Mouse (Mus musculus) ES-CJ7 (cell line): ENCODE measurements at regions not wholly inside any gene's neighbourhood (a gene's known extent, or its start where the extent isn't known, plus 50 kb on each side); places are given as distances from the start of the nearest gene placed in this dataset.

Experiments used
- DNase-seq: peaks from one replicate; pipeline ENCODE4 v3.0.0; 2011; ENCODE audit warnings: low read depth, low spot score

GRCm38 (mm10) chr1:67359824-67360223, 237.0 kb downstream of the Cps1 start:
- DNase-seq: no peak

GRCm38 (mm10) chr1:67366038-67366437, 243.2 kb downstream of the Cps1 start:
- no peak for DNase-seq

GRCm38 (mm10) chr1:67366485-67366884, 243.7 kb downstream of the Cps1 start:
- DNase-seq: no peak

- no peak for DNase-seq
Measured at GRCm38 (mm10) chr1:67382366-67382765, 259.5 kb downstream of the Cps1 start.

GRCm38 (mm10) chr1:67385377-67385776, 262.6 kb downstream of the Cps1 start:
- DNase-seq: no peak

- DNase-seq: no peak
Measured at GRCm38 (mm10) chr1:67386877-67387276, 264.1 kb downstream of the Cps1 start.

- no peak for DNase-seq
Measured at GRCm38 (mm10) chr1:67397757-67398446, 275.1 kb downstream of the Cps1 start.

GRCm38 (mm10) chr1:67409531-67409930, 286.7 kb downstream of the Cps1 start:
- DNase-seq: no peak

- DNase-seq: no peak
Measured at GRCm38 (mm10) chr1:67417196-67417595, 294.4 kb downstream of the Cps1 start.

- no peak for DNase-seq
Measured at GRCm38 (mm10) chr1:67428398-67428797, 305.6 kb downstream of the Cps1 start.

- DNase-seq: no peak
Measured at GRCm38 (mm10) chr1:67450831-67451230, 328.0 kb downstream of the Cps1 start.

GRCm38 (mm10) chr1:67464203-67464602, 341.4 kb downstream of the Cps1 start:
- no peak for DNase-seq

- no peak for DNase-seq
Measured at GRCm38 (mm10) chr1:67465527-67465926, 342.7 kb downstream of the Cps1 start.

GRCm38 (mm10) chr1:67477006-67477405, 354.2 kb downstream of the Cps1 start:
- no peak for DNase-seq

- DNase-seq: peak; percentile 21
Measured at GRCm38 (mm10) chr1:67477966-67478365, 355.1 kb downstream of the Cps1 start.

GRCm38 (mm10) chr1:67481974-67482373, 359.1 kb downstream of the Cps1 start:
- DNase-seq: no peak

GRCm38 (mm10) chr1:67504140-67504539, 381.3 kb downstream of the Cps1 start:
- DNase-seq: no peak

GRCm38 (mm10) chr1:67505746-67506145, 382.9 kb downstream of the Cps1 start:
- no peak for DNase-seq

GRCm38 (mm10) chr1:67518295-67518694, 395.5 kb downstream of the Cps1 start:
- DNase-seq: no peak

GRCm38 (mm10) chr1:67558728-67559127, 435.9 kb downstream of the Cps1 start:
- no peak for DNase-seq

GRCm38 (mm10) chr1:67559179-67559578, 436.4 kb downstream of the Cps1 start:
- DNase-seq: no peak

- DNase-seq: no peak
Measured at GRCm38 (mm10) chr1:67571616-67572015, 448.8 kb downstream of the Cps1 start.

- no peak for DNase-seq
Measured at GRCm38 (mm10) chr1:67579732-67580131, 456.9 kb downstream of the Cps1 start.
